Mouse (Mus musculus): Measurements from ENCODE around the gene Tnk1. TPM values are rescaled to one million over a fixed set of nuclear protein-coding genes. Genes with fewer than 3 reads are reported as not detected.

Gene Tnk1
- polyA plus RNA-seq, 1 experiment from 2014 or later = 0.28 TPM

- no peak overlapping the region for H3K9ac ChIP-seq (replicated peaks; ENCODE audit: low read depth, low read length)
- 96% methylated on average over 8 of the region's 8 CpGs for WGBS
These were observed 39.7 kb downstream of the Tnk1 start for GRCm38 (mm10) chr11:69818871-69819270.

DNA sequence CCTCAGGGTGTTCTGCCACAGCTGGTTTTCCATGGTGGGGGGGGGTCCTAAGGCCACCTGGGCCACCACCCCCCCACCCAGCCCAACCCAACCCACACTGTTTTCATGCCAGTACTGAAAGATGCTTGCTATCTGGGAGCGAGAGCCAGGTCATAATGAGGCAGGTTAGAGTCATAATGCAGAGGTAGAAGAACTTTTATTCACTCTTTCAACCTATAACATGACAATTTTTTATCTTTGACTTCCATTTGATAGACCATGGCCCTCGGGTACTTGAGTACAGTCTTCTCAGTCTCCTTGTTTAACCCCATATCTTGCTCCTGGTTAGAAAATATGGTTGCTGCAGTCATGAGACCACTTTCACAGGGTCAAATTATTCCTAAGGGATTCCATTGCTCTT is 40.2 kb downstream of the Tnk1 start, which contains the start of gene Spem2:
Gene Spem2, minus strand, starts transcription at position 101 of the 400 bp plus-strand sequence.
- Histone ChIP-seq H3K36me3 (ENCODE audit: control insufficient read depth, insufficient read depth, low read length) (no peaks in the 10 kb centered on the region), H3K27me3 (ENCODE audit: control insufficient read depth, insufficient read depth, low read length) (no peaks in the 10 kb centered on the region), H3K4me3 (ENCODE audit: low read depth, low read length) (no peak within 1 kb of the TSS), H3K27ac (ENCODE audit: low read depth, low read length) (no peak within 1 kb of the TSS), H3K9ac (replicated peaks; ENCODE audit: low read depth, low read length) (no peak within 1 kb of the TSS), H3K4me2 (ENCODE audit: low read depth, low read length) (no peak within 1 kb of the TSS), H3K4me1 (ENCODE audit: control insufficient read depth, insufficient read depth, low read length) (no peaks in the 10 kb centered on the region), H3K9me3 (ENCODE audit: control insufficient read depth, low read length) (no peaks in the 10 kb centered on the region)
- WGBS = 84% methylated on average over 2 of the region's 2 CpGs
- no peak for ATAC-seq (ENCODE audit: low read depth)

More at GRCm38 (mm10) chr11:69818871-69819270, 39.7 kb downstream of the Tnk1 start:
- Histone ChIP-seq H3K9me3 (ENCODE audit: control insufficient read depth, low read length) (no peaks in the 10 kb centered on the region), H3K27ac (ENCODE audit: low read depth, low read length) (no peak overlapping the region), H3K27me3 (ENCODE audit: control insufficient read depth, insufficient read depth, low read length) (no peaks in the 10 kb centered on the region), H3K4me1 (ENCODE audit: control insufficient read depth, insufficient read depth, low read length) (no peaks in the 10 kb centered on the region), H3K36me3 (ENCODE audit: control insufficient read depth, insufficient read depth, low read length) (no peaks in the 10 kb centered on the region; the same call in 1 of the 2 replicates), H3K4me3 (ENCODE audit: low read depth, low read length) (no peak overlapping the region), H3K4me2 (ENCODE audit: low read depth, low read length) (no peak overlapping the region)
- no peak for ATAC-seq (ENCODE audit: low read depth)

DNA sequence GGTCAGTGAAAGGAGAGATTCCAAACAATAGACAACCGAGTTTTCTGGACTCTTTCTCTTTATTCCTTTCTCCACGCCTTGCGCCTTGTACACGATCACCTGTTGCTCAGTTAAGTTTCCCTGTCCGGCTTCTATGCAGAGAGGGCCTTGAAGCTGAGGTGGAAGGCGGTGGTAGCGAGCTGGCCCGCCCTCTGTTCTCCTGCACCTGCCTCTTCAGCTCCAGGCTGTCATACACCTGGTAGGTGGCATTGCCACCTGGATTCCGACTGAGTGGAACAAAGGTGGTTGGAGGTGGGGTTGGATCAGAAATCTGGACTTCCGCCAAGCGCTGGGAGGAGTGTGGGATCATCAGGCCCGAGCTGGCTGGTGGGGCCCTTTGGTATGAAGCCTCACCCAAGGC is 42.0 kb downstream of the Tnk1 start:
- H3K9ac ChIP-seq (replicated peaks; ENCODE audit: low read depth, low read length) = no peak overlapping the region
- WGBS = 94% methylated on average over 12 of the region's 12 CpGs
- no peaks in the 10 kb centered on the region for H3K36me3 ChIP-seq (ENCODE audit: control insufficient read depth, insufficient read depth, low read length)
- H3K27me3 ChIP-seq (ENCODE audit: control insufficient read depth, insufficient read depth, low read length) = no peaks in the 10 kb centered on the region
- no peak overlapping the region for H3K4me2 ChIP-seq (ENCODE audit: low read depth, low read length)
- ATAC-seq (ENCODE audit: low read depth) = no peak
- no peaks in the 10 kb centered on the region for H3K9me3 ChIP-seq (ENCODE audit: control insufficient read depth, low read length)
- no peak overlapping the region for H3K27ac ChIP-seq (ENCODE audit: low read depth, low read length)
- H3K4me1 ChIP-seq (ENCODE audit: control insufficient read depth, insufficient read depth, low read length) = no peaks in the 10 kb centered on the region
- no peak overlapping the region for H3K4me3 ChIP-seq (ENCODE audit: low read depth, low read length)

GRCm38 (mm10) chr11:69815155-69815554 is 43.4 kb downstream of the Tnk1 start, which contains the start of gene Gm39566:
Gm39566 (minus strand) TSS chr11:69815298.
- H3K27ac ChIP-seq (ENCODE audit: low read depth, low read length) = no peak within 1 kb of the TSS
- H3K4me1 ChIP-seq (ENCODE audit: control insufficient read depth, insufficient read depth, low read length) = no peaks in the 10 kb centered on the region
- no peaks in the 10 kb centered on the region for H3K9me3 ChIP-seq (ENCODE audit: control insufficient read depth, low read length)
- no peaks in the 10 kb centered on the region for H3K27me3 ChIP-seq (ENCODE audit: control insufficient read depth, insufficient read depth, low read length)
- no peak for ATAC-seq (ENCODE audit: low read depth)
- 68% methylated on average over 10 of the region's 10 CpGs for WGBS
- no peaks in the 10 kb centered on the region for H3K36me3 ChIP-seq (ENCODE audit: control insufficient read depth, insufficient read depth, low read length)
- no peak within 1 kb of the TSS for H3K4me3 ChIP-seq (ENCODE audit: low read depth, low read length)
- no peak within 1 kb of the TSS for H3K4me2 ChIP-seq (ENCODE audit: low read depth, low read length)
- H3K9ac ChIP-seq (replicated peaks; ENCODE audit: low read depth, low read length) = no peak within 1 kb of the TSS

DNA sequence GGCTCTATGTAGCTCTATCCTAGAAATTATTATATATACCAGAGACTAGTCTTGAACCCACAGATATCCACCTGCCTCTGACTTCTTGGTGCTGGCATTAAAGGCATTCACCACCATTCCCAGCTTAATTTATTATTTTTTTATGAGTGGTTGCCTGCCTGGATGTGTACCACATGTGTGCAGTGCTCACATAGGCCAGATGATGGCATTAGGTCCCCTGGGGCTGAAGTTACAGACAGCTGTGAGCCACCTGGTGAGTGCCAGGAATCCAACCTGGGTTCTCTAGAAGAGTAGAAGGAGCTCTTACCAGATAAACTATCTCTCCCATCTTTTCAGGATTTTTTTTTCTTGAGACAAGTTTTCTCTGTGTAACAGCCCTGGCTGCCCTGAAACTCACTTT is 48.2 kb downstream of the Tnk1 start:
- peaks cover under 1% of the 10 kb centered on the region for H3K27me3 ChIP-seq (ENCODE audit: control insufficient read depth, insufficient read depth, low read length)
- H3K4me1 ChIP-seq (ENCODE audit: control insufficient read depth, insufficient read depth, low read length) = no peaks in the 10 kb centered on the region
- H3K27ac ChIP-seq (ENCODE audit: low read depth, low read length) = no peak overlapping the region
- ATAC-seq (ENCODE audit: low read depth) = no peak
- H3K9me3 ChIP-seq (ENCODE audit: control insufficient read depth, low read length) = no peaks in the 10 kb centered on the region
- H3K36me3 ChIP-seq (ENCODE audit: control insufficient read depth, insufficient read depth, low read length) = no peaks in the 10 kb centered on the region
- H3K4me3 ChIP-seq (ENCODE audit: low read depth, low read length) = no peak overlapping the region
- no peak overlapping the region for H3K9ac ChIP-seq (replicated peaks; ENCODE audit: low read depth, low read length)
- no peak overlapping the region for H3K4me2 ChIP-seq (ENCODE audit: low read depth, low read length)

- Histone ChIP-seq H3K9ac (replicated peaks; ENCODE audit: low read depth, low read length) (no peak overlapping the region), H3K4me1 (ENCODE audit: control insufficient read depth, insufficient read depth, low read length) (peaks cover 14% of the 10 kb centered on the region), H3K4me2 (ENCODE audit: low read depth, low read length) (no peak overlapping the region), H3K27me3 (ENCODE audit: control insufficient read depth, insufficient read depth, low read length) (peaks cover 9% of the 10 kb centered on the region), H3K4me3 (ENCODE audit: low read depth, low read length) (no peak overlapping the region), H3K9me3 (ENCODE audit: control insufficient read depth, low read length) (no peaks in the 10 kb centered on the region), H3K27ac (ENCODE audit: low read depth, low read length) (no peak overlapping the region), H3K36me3 (ENCODE audit: control insufficient read depth, insufficient read depth, low read length) (no peaks in the 10 kb centered on the region)
- no peak for ATAC-seq (ENCODE audit: low read depth)
- WGBS = 86% methylated on average over 2 of the region's 2 CpGs
These were observed 50.9 kb downstream of the Tnk1 start for GRCm38 (mm10) chr11:69807641-69808040.

DNA sequence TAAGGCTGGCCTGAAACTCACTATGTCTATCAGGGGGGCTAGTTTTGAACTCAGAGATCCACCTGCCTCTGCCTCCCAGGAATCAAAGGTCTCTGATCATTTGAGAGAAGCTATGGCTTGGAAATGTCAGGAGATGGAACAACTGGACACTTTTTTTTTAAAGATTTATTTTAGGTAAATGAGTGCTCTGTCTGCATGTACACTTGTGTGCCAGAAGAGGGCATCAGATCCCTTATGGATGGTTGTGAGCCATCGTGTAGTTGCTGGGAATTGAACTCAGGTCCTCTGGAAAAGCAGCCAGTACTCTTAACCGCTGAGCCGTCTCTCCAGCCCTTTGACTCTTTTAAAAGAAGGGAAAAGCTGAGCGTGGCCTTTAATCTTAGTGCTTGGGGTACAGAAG is 52.2 kb downstream of the Tnk1 start:
- Histone ChIP-seq H3K27ac (ENCODE audit: low read depth, low read length) (no peak overlapping the region), H3K36me3 (ENCODE audit: control insufficient read depth, insufficient read depth, low read length) (no peaks in the 10 kb centered on the region), H3K4me1 (ENCODE audit: control insufficient read depth, insufficient read depth, low read length) (peaks cover 25% of the 10 kb centered on the region), H3K9me3 (ENCODE audit: control insufficient read depth, low read length) (no peaks in the 10 kb centered on the region), H3K4me3 (ENCODE audit: low read depth, low read length) (no peak overlapping the region), H3K4me2 (ENCODE audit: low read depth, low read length) (no peak overlapping the region), H3K9ac (replicated peaks; ENCODE audit: low read depth, low read length) (no peak overlapping the region), H3K27me3 (ENCODE audit: control insufficient read depth, insufficient read depth, low read length) (peaks cover 9% of the 10 kb centered on the region)
- ATAC-seq (ENCODE audit: low read depth) = no peak
- WGBS = 85% methylated on average over 4 of the region's 4 CpGs

DNA sequence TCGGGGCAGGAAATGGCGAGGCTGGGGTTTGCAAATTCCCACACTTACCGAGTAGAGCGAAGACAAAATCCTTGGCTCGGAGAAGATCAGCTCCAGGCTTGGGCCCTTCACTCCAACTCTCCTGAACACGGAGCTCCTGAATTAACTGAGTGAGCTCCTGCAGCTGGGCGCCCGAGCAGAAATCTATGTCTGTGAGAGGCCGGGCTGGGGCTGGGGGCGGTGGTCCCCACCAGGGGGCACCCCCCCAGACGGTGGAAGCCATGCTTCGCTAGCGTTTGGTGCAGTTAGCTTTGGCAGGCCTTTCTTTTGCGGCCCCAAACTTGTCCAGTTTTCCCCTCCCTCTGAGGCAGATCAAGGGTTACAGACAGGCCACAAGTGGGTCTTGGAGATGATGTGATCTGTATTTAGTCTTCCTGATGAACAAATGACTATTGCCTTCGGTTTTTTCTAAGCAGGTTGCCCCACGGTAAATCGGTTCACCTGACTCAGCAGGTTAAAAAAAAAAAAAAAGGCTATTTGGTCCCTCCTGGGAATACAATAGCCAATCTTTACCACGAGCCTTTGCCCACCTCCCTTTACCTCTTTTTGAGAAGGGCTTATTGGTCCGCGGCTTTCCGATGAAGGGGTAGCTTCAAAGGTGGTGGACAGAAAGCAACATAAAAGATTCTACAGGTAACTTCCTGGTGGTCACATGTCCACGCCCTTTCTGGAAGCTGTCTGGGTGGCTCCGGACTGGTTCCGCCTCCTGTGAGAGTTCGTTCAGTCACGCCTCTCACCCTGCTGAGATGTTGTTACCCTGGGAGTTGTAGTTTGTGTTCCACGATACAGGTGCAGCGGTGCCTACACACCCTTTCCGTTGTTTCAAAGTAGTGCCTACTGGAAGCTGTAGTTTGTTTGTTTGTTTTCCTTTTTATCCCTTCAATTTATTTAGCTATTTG is 53.3 kb downstream of the Tnk1 start, which contains the start of gene Tmem102:
Gene Tmem102, minus strand, starts transcription at position 653 of the 938 bp plus-strand sequence.
- peaks cover 29% of the 10 kb centered on the region for H3K4me1 ChIP-seq (ENCODE audit: control insufficient read depth, insufficient read depth, low read length)

DNA sequence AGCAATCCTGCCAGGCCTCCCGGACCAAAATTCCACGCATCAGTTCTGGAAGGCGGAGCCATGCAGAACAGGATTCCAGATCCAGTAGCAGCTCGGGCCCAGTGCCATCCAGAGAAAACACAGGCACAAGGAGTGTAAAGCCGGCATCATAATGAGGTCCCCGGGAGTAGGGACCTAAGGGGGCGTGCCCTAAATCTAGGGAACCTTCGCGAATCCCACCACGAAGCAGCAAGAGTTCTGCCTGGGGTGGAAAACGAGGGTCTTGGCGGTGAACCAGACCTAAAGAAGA is 53.9 kb downstream of the Tnk1 start:
- Histone ChIP-seq H3K9me3 (ENCODE audit: control insufficient read depth, low read length) (no peaks in the 10 kb centered on the region), H3K36me3 (ENCODE audit: control insufficient read depth, insufficient read depth, low read length) (no peaks in the 10 kb centered on the region), H3K9ac (replicated peaks; ENCODE audit: low read depth, low read length) (0 out of 2 replicates have a peak overlapping the region, but pooled peaks have one; percentile 34), H3K27ac (ENCODE audit: low read depth, low read length) (no peak overlapping the region), H3K4me3 (ENCODE audit: low read depth, low read length) (no peak overlapping the region), H3K4me1 (ENCODE audit: control insufficient read depth, insufficient read depth, low read length) (peaks cover 31% of the 10 kb centered on the region), H3K27me3 (ENCODE audit: control insufficient read depth, insufficient read depth, low read length) (peaks cover 11% of the 10 kb centered on the region), H3K4me2 (ENCODE audit: low read depth, low read length) (peak overlapping the region; percentile 96; the same call in 1 of the 2 replicates)
- no peak for ATAC-seq (ENCODE audit: low read depth)
- 4% methylated on average over 12 of the region's 12 CpGs for WGBS

More for the DNA sequence above, 53.3 kb downstream of the Tnk1 start, which contains the start of gene Tmem102:
- Histone ChIP-seq H3K4me2 (ENCODE audit: low read depth, low read length) (peak within 1 kb of the TSS; percentile 96; the same call in 1 of the 2 replicates), H3K9me3 (ENCODE audit: control insufficient read depth, low read length) (no peaks in the 10 kb centered on the region), H3K4me3 (ENCODE audit: low read depth, low read length) (no peak within 1 kb of the TSS), H3K27ac (ENCODE audit: low read depth, low read length) (no peak within 1 kb of the TSS), H3K27me3 (ENCODE audit: control insufficient read depth, insufficient read depth, low read length) (peaks cover 11% of the 10 kb centered on the region), H3K36me3 (ENCODE audit: control insufficient read depth, insufficient read depth, low read length) (no peaks in the 10 kb centered on the region), H3K9ac (replicated peaks; ENCODE audit: low read depth, low read length) (0 out of 2 replicates have a peak within 1 kb of the TSS, but pooled peaks have one; percentile 34)
- WGBS = 6% methylated on average over 29 of the region's 29 CpGs
- no peak for ATAC-seq (ENCODE audit: low read depth)
